Mouse (Mus musculus) lung, postnatal 0 days (tissue): ENCODE measurements at regions not wholly inside any gene's neighbourhood (a gene's known extent, or its start where the extent isn't known, plus 50 kb on each side); places are given as distances from the start of the nearest gene placed in this dataset.

ENCODE experiments used
- ATAC-seq: fragments of 200-750 bp; cut with Nextera tagmentation; 2 replicates; pipeline ENCODE4 v1.8.0; 2017; ENCODE audit warnings: moderate library complexity
- DNase-seq: peaks from one replicate; pipeline ENCODE4 v3.0.0-alpha.2; 2016; ENCODE audit warnings: low spot score
- H3K27ac ChIP-seq: fragments of 300-500 bp; sonication (generic); 2 replicates; pipeline ENCODE4 v1.5.1; 2014; ENCODE audit warnings: antibody characterized with exemption, mild to moderate bottlenecking, low read length, mixed read lengths
- H3K27me3 ChIP-seq: fragments of 300-500 bp; sonication (generic); replicated peaks from 2 replicates; pipeline ENCODE4 v1.6.1; 2014; ENCODE audit warnings: low read length, mixed read lengths; ENCODE audit not compliant: insufficient read depth
- H3K36me3 ChIP-seq: fragments of 300-500 bp; sonication (generic); 2 replicates; pipeline ENCODE4 v1.6.1; 2014; ENCODE audit warnings: low read length, mixed read lengths; ENCODE audit not compliant: insufficient read depth
- H3K4me1 ChIP-seq: fragments of 300-500 bp; sonication (generic); 2 replicates; pipeline ENCODE4 v1.6.1; 2014; ENCODE audit warnings: antibody characterized with exemption, low read depth, low read length, mixed read lengths; ENCODE audit not compliant: insufficient read depth
- H3K4me2 ChIP-seq: fragments of 300-500 bp; sonication (generic); replicated peaks from 2 replicates; pipeline ENCODE4 v1.6.1; 2014; ENCODE audit warnings: low read depth, mild to moderate bottlenecking, low read length, moderate library complexity, mixed read lengths
- H3K4me3 ChIP-seq: fragments of 300-500 bp; sonication (generic); 2 replicates; pipeline ENCODE4 v1.5.1; 2014; ENCODE audit warnings: low read depth, low read length
- H3K9ac ChIP-seq: fragments of 300-500 bp; sonication (generic); replicated peaks from 2 replicates; pipeline ENCODE4 v1.6.1; 2014; ENCODE audit warnings: low read depth, mild to moderate bottlenecking
- H3K9me3 ChIP-seq: fragments of 300-500 bp; sonication (generic); 2 replicates; pipeline ENCODE4 v1.6.1; 2016; ENCODE audit warnings: low read length, mixed read lengths
- CTCF ChIP-seq: IDR thresholded peaks from 2 replicates; pipeline ENCODE4 v1.5.1; 2016; ENCODE audit warnings: antibody characterized with exemption, mild to moderate bottlenecking
- EP300 ChIP-seq: IDR thresholded peaks from 2 replicates; pipeline ENCODE4 v1.6.1; 2016; ENCODE audit warnings: antibody characterized with exemption, mild to moderate bottlenecking, control low read depth
- WGBS: fragments of 180-500 bp; shearing (Covaris S2); extraction: QIAGEN DNeasy Blood & Tissue Kit; methylation state at CpG from one replicate; pipeline ENCODE4 v1.1.7; 2014; 5-methylcytosine and 5-hydroxymethylcytosine counted together

DNA sequence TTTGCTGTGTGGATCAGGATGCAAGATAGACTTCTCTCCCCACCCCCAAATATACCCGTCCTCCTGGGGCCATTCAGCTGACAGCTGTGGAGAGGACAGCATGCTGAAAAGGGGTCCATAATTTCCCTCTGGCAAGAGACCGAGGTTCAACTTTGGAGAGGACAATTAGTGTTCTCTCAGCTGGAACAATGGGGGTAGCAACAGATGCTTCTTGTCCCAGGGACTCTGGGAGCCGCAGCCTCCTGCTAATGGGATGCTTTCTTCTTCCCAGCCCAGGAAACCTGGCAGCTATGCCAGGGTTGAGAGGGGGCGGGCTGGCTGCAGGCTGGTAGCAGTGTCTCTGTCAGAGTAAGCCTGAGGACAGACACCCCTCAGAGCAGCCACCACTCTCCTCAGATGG is 433.0 kb upstream of the Sall1 start:
- no peak overlapping the region for H3K27ac ChIP-seq
- 68% methylated on average over 4 of the region's 4 CpGs for WGBS
- no peaks in the 10 kb centered on the region for H3K4me1 ChIP-seq
- H3K9ac ChIP-seq = no peak overlapping the region
- H3K36me3 ChIP-seq = no peaks in the 10 kb centered on the region
- no peaks in the 10 kb centered on the region for H3K27me3 ChIP-seq
- H3K9me3 ChIP-seq = no peaks in the 10 kb centered on the region
- no peak for ATAC-seq
- H3K4me2 ChIP-seq = no peak overlapping the region
- TF ChIP-seq EP300 (no peak), CTCF (no peak)
- no peak for DNase-seq
- no peak overlapping the region for H3K4me3 ChIP-seq

DNA sequence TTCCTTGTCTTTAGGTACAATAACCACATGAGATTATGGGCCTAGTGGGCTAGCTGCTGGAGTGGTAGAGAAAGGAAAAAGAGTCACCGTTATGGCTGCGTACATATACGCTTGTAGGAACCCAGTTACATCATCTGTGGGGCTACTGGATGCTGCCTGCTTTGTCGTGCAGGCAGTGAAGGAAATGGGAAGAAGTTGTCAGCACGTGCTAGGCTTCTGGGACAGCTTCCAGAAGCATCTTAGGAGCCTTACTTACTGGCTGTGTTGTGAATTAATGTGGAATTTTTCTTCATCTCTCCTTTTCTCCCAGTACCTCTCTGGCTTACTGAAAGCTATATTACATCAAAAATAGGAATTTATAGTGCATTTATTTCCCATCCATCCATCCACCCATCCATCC is 427.2 kb upstream of the Sall1 start:
- Histone ChIP-seq H3K4me2 (no peak overlapping the region), H3K9me3 (no peaks in the 10 kb centered on the region), H3K27ac (no peak overlapping the region), H3K4me3 (no peak overlapping the region), H3K27me3 (no peaks in the 10 kb centered on the region), H3K9ac (no peak overlapping the region), H3K4me1 (no peaks in the 10 kb centered on the region), H3K36me3 (no peaks in the 10 kb centered on the region)
- TF ChIP-seq EP300 = no peak
- no peak for TF ChIP-seq CTCF
- 79% methylated on average over 5 of the region's 5 CpGs for WGBS
- DNase-seq = no peak
- no peak for ATAC-seq

DNA sequence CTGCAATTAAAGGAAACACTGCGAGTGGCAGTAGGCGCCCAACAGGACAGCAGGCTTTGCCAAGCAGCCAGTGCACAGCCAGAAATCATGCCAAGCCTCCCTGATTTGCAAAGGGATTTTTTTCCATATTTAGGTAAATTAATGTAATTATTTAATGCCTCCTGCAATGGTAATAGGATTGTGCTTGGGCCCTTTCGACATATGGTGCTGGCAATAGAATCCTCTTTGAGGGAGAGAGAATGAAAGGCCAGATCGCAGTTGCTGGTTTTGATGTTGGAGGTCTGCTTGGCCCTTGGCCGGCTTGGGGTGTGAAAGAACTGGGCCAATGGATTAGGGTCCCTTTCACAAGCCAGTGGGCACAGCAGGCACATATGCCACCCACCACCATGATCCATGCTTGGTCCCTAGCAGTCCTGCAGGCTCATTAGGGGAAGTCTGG is 424.8 kb upstream of the Sall1 start:
- no peaks in the 10 kb centered on the region for H3K9me3 ChIP-seq

DNA sequence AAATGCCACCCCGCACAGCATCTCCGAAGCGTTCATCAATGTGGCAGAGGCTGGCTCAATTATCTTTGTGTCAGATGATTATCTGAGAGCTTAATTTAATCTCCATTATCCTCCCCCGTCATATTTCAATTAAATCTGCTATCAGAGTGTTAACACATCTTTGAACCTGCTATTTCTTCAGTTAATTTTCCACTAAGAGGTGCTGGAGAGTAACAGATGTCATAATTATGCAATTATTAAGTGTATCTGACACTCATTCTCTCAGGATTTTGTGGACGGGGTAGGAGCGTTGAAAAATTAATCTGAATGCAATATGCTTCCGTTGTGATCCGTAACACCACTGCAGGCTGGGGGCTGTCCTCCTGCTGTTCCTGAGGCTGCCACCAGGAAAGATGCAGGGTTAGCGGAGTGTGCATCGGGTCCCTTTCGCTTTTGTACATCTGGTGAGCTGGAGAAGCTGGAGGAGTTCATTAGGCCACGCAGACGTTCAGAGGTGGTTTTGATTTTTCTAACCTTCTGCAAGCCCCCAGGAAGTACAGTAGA is 421.3 kb upstream of the Sall1 start:
- ATAC-seq (no peak), DNase-seq (no peak)
- no peak for TF ChIP-seq CTCF
- no peak for TF ChIP-seq EP300
- H3K27me3 ChIP-seq = no peaks in the 10 kb centered on the region
- H3K4me2 ChIP-seq = no peak overlapping the region
- no peak overlapping the region for H3K27ac ChIP-seq
- no peak overlapping the region for H3K9ac ChIP-seq
- H3K4me1 ChIP-seq = no peaks in the 10 kb centered on the region
- no peaks in the 10 kb centered on the region for H3K9me3 ChIP-seq
- H3K36me3 ChIP-seq = no peaks in the 10 kb centered on the region
- 82% methylated on average over 13 of the region's 13 CpGs for WGBS
- no peak overlapping the region for H3K4me3 ChIP-seq

More for the DNA sequence above, 424.8 kb upstream of the Sall1 start:
- H3K27ac ChIP-seq = no peak overlapping the region
- ATAC-seq = no peak
- TF ChIP-seq EP300 = no peak
- TF ChIP-seq CTCF = no peak
- no peaks in the 10 kb centered on the region for H3K27me3 ChIP-seq
- H3K9ac ChIP-seq = no peak overlapping the region
- no peak for DNase-seq
- H3K4me2 ChIP-seq = no peak overlapping the region
- H3K4me1 ChIP-seq = no peaks in the 10 kb centered on the region
- 90% methylated on average over 5 of the region's 5 CpGs for WGBS
- no peak overlapping the region for H3K4me3 ChIP-seq
- no peaks in the 10 kb centered on the region for H3K36me3 ChIP-seq

DNA sequence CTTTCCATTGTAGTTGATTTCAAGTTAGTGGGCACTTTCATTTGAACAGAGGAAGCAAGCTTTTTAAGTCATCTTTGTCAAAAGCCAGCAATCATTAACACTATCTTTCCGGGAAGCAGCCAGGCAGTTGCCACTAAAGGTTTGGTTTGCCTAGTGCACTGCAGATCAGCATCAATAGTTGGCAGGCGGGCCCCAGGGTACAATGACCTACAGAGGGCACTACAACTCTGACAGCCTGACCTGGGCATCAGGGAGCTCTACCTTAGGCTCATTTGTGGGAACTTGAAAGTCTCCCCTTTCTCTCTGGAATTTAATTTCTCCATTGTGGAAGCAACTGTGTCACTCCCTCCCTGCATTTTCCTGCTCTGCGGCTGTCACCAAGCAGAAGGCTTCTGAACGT is 412.6 kb upstream of the Sall1 start:
- no peak overlapping the region for H3K27ac ChIP-seq

DNA sequence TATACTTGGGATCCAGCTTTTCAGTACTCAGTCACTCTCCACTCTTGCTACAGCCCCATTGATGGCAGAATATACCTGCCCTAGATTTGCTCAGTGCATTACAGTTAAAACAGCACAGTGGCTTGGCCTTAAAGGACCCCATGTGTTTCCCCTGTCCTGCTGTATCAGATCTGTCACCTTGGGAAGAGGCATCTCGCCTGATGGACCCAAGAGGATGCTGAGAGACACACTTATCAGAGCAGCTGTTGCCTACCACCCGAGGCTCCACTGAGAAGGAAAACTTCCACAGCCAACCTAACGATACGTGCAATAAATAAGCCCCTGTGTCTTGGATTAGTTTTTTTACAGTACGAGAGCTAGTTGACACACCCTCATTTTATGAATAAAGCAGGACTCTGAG is 411.8 kb upstream of the Sall1 start:
- TF ChIP-seq CTCF = no peak
- no peak for TF ChIP-seq EP300
- DNase-seq (no peak), ATAC-seq (no peak)
- no peaks in the 10 kb centered on the region for H3K36me3 ChIP-seq
- no peak overlapping the region for H3K9ac ChIP-seq
- H3K27me3 ChIP-seq = no peaks in the 10 kb centered on the region
- no peaks in the 10 kb centered on the region for H3K4me1 ChIP-seq
- 63% methylated on average over 5 of the region's 5 CpGs for WGBS
- H3K4me2 ChIP-seq = no peak overlapping the region
- no peak overlapping the region for H3K4me3 ChIP-seq
- H3K9me3 ChIP-seq = no peaks in the 10 kb centered on the region
- H3K27ac ChIP-seq = no peak overlapping the region

More for the DNA sequence above, 412.6 kb upstream of the Sall1 start:
- no peak for ATAC-seq
- no peak overlapping the region for H3K4me3 ChIP-seq
- H3K4me2 ChIP-seq = no peak overlapping the region
- no peaks in the 10 kb centered on the region for H3K27me3 ChIP-seq
- no peaks in the 10 kb centered on the region for H3K9me3 ChIP-seq
- DNase-seq = no peak
- TF ChIP-seq CTCF (no peak), EP300 (no peak)
- 31% methylated on average over 4 of the region's 4 CpGs for WGBS
- H3K4me1 ChIP-seq = no peaks in the 10 kb centered on the region
- no peak overlapping the region for H3K9ac ChIP-seq
- no peaks in the 10 kb centered on the region for H3K36me3 ChIP-seq

DNA sequence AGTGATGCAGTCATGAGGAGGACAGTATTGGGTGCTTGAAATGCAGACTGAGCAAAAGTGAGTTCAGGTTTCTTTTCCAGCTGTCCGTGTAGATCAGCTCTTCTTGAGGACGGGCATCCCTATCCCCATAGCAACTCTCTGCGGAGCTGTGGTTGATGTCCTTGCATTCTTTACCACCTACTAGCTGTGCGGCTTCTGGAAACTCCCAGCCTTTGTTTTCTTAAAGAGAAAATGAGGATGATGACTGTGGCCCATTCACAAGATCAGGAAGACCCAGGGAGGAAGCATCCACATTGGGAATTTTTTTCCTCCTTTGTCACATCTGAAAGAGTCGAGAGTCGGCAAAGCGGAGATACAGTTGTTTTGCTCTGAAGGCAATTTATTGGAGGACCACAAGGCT is 410.2 kb upstream of the Sall1 start:
- ATAC-seq = no peak
- WGBS = 82% methylated on average over 7 of the region's 7 CpGs
- Histone ChIP-seq H3K4me3 (no peak overlapping the region), H3K4me1 (no peaks in the 10 kb centered on the region), H3K9ac (no peak overlapping the region), H3K36me3 (no peaks in the 10 kb centered on the region), H3K9me3 (no peaks in the 10 kb centered on the region), H3K27ac (no peak overlapping the region), H3K4me2 (no peak overlapping the region), H3K27me3 (no peaks in the 10 kb centered on the region)
- no peak for DNase-seq
- no peak for TF ChIP-seq CTCF
- TF ChIP-seq EP300 = no peak
